In genomic region chr9:32474621-32475390, GRCm38 (mm10) we compare ENCODE assay signal across 15 mouse cellular contexts.
A peak's percentile ranks its signal among the peaks of the same experiment; 100 is the strongest.
DNase-seq lines count a peak whose midpoint lies in the region; ATAC-seq lines count a peak whose summit lies in the region.
"Had no signal": no experiment of that assay in that cellular context is flagged by ENCODE, and none has a peak within 500 bp of the region (broad histone marks: within the 10 kb centered on the region; RNA-seq: fewer than 3 reads in every experiment).

No protein-coding gene starts in this region.

- no peaks in the 10 kb centered on the region for H3K4me1 ChIP-seq in forebrain, embryonic 15.5 days

- no peaks in the 10 kb centered on the region for H3K9me3 ChIP-seq in forebrain, embryonic 15.5 days
- H3K9me3 ChIP-seq: embryonic facial prominence, embryonic 15.5 days; hindbrain, embryonic 13.5 days; liver, embryonic 15.5 days had no signal

- ATAC-seq in granulocyte monocyte progenitor cell, adult 5-6 weeks (replicated peaks; ENCODE audit: poor library complexity, severe bottlenecking): peak; percentile 73
- ATAC-seq in forebrain, embryonic 15.5 days (replicated peaks): no peak
- ATAC-seq: intestine, postnatal 0 days had no signal

- 82% methylated on average over 10 of the region's 10 CpGs for WGBS in forebrain, embryonic 15.5 days

- peak; percentile 25 for DNase-seq in adrenal gland, adult 2 months
- no peak for DNase-seq in adrenal gland, adult 18-20 months (ENCODE audit: low spot score in 2 of 2)
- DNase-seq in lung, adult 18-20 months: peak; percentile 18 to 26
- DNase-seq in lung, postnatal 25 days (ENCODE audit: low spot score): no peak
- peak; percentile 25 for DNase-seq in skeletal muscle tissue, adult 2 months (ENCODE audit: low read depth, low spot score)
- no peak for DNase-seq in urinary bladder, adult 2 months (ENCODE audit: low spot score)
- DNase-seq: cerebellum, adult 2 months; kidney, postnatal 14 days; thymus, adult 18-20 months had no signal

- H3K27me3 ChIP-seq in forebrain, embryonic 15.5 days: no peaks in the 10 kb centered on the region
- H3K27me3 ChIP-seq: embryonic facial prominence, embryonic 15.5 days; hindbrain, embryonic 13.5 days; liver, embryonic 15.5 days had no signal

- H3K9ac ChIP-seq in forebrain, embryonic 15.5 days (replicated peaks): no peak overlapping the region
- H3K9ac ChIP-seq: embryonic facial prominence, embryonic 15.5 days; hindbrain, embryonic 13.5 days; liver, embryonic 15.5 days had no signal

- H3K4me3 ChIP-seq in forebrain, embryonic 15.5 days: no peak overlapping the region
- H3K4me3 ChIP-seq: embryonic facial prominence, embryonic 15.5 days; hindbrain, embryonic 13.5 days; liver, embryonic 15.5 days had no signal

- no peak overlapping the region for H3K4me2 ChIP-seq in forebrain, embryonic 15.5 days (replicated peaks)
- H3K4me2 ChIP-seq: embryonic facial prominence, embryonic 15.5 days; hindbrain, embryonic 13.5 days; liver, embryonic 15.5 days had no signal

- no peak overlapping the region for H3K27ac ChIP-seq in forebrain, embryonic 15.5 days (replicated peaks)
- H3K27ac ChIP-seq: embryonic facial prominence, embryonic 15.5 days; hindbrain, embryonic 13.5 days; liver, embryonic 15.5 days had no signal

- no peaks in the 10 kb centered on the region for H3K36me3 ChIP-seq in forebrain, embryonic 15.5 days
- H3K36me3 ChIP-seq: embryonic facial prominence, embryonic 15.5 days; hindbrain, embryonic 13.5 days; liver, embryonic 15.5 days had no signal

Comparison
In these comparisons a context has a peak if more than half of its experiments do, and no peak if none do; other contexts are left out.
1. DNase-seq: peak in adrenal gland, adult 2 months (single experiment), lung, adult 18-20 months (2 of 2) and skeletal muscle tissue, adult 2 months (single experiment); none in adrenal gland, adult 18-20 months (0 of 2), lung, postnatal 25 days (single experiment) and urinary bladder, adult 2 months (single experiment).